Mouse (Mus musculus): ENCODE results near the gene Asz1. TPM values are rescaled to one million over a fixed set of nuclear protein-coding genes. Genes with fewer than 3 reads are reported as not detected.

Gene Asz1
- not detected in 2 replicates for polyA plus RNA-seq (2016; fragmentation: Nextera tagmentation; extraction: Ambion mirVana)

- 95% methylated on average over 22 of the region's 22 CpGs for WGBS
- no peak within 1 kb of the TSS for H3K4me3 ChIP-seq
- DNase-seq (ENCODE audit: extremely low spot score, low spot score), result no peak
- no peaks in the 10 kb centered on the region for H3K4me1 ChIP-seq
- no peak within 1 kb of the TSS for H3K27ac ChIP-seq
- no peaks in the 10 kb centered on the region for H3K27me3 ChIP-seq (ENCODE audit: poor library complexity, severe bottlenecking)
- H3K9me3 ChIP-seq, result no peaks in the 10 kb centered on the region
- H3K36me3 ChIP-seq (replicated peaks), result no peaks in the 10 kb centered on the region
These were observed at the start of gene Asz1 for GRCm38 (mm10) chr6:18108934-18109333. Gene Asz1 (minus strand): TSS chr6:18109061.

GRCm38 (mm10) chr6:18153031-18153430 lies 44.2 kb upstream of the Asz1 start:
- Histone ChIP-seq H3K27ac (no peak overlapping the region), H3K4me3 (no peak overlapping the region), H3K27me3 (ENCODE audit: poor library complexity, severe bottlenecking) (no peaks in the 10 kb centered on the region), H3K9me3 (no peaks in the 10 kb centered on the region), H3K36me3 (replicated peaks) (no peaks in the 10 kb centered on the region), H3K4me1 (no peaks in the 10 kb centered on the region)
- 89% methylated on average over 4 of the region's 4 CpGs for WGBS
- no peak for DNase-seq (ENCODE audit: extremely low spot score, low spot score)

GRCm38 (mm10) chr6:18135246-18135645 lies 26.4 kb upstream of the Asz1 start:
- H3K9me3 ChIP-seq, result no peaks in the 10 kb centered on the region
- H3K4me3 ChIP-seq, result no peak overlapping the region

GRCm38 (mm10) chr6:18128059-18128458 lies 19.2 kb upstream of the Asz1 start:
- H3K4me1 ChIP-seq, result 0 out of 2 replicates have a peak, but pooled peaks cover 7% of the 10 kb centered on the region
- no peaks in the 10 kb centered on the region for H3K27me3 ChIP-seq (ENCODE audit: poor library complexity, severe bottlenecking)
- WGBS, result 87% methylated on average over 4 of the region's 4 CpGs
- no peak overlapping the region for H3K27ac ChIP-seq
- no peaks in the 10 kb centered on the region for H3K36me3 ChIP-seq (replicated peaks)
- no peak overlapping the region for H3K4me3 ChIP-seq
- no peaks in the 10 kb centered on the region for H3K9me3 ChIP-seq
- DNase-seq (ENCODE audit: extremely low spot score, low spot score), result no peak

More at GRCm38 (mm10) chr6:18135246-18135645, 26.4 kb upstream of the Asz1 start:
- Histone ChIP-seq H3K36me3 (replicated peaks) (no peaks in the 10 kb centered on the region), H3K27ac (no peak overlapping the region), H3K27me3 (ENCODE audit: poor library complexity, severe bottlenecking) (no peaks in the 10 kb centered on the region), H3K4me1 (peaks cover 4% of the 10 kb centered on the region; the same call in 1 of the 2 replicates)
- no peak for DNase-seq (ENCODE audit: extremely low spot score, low spot score)
- 66% methylated on average over 1 of the region's 1 CpGs for WGBS

GRCm38 (mm10) chr6:18127206-18127983 lies 18.5 kb upstream of the Asz1 start:
- H3K27me3 ChIP-seq (ENCODE audit: poor library complexity, severe bottlenecking), result no peaks in the 10 kb centered on the region
- no peak overlapping the region for H3K4me3 ChIP-seq
- H3K9me3 ChIP-seq, result no peaks in the 10 kb centered on the region
- H3K4me1 ChIP-seq, result 0 out of 2 replicates have a peak, but pooled peaks cover 7% of the 10 kb centered on the region
- 63% methylated on average over 2 of the region's 2 CpGs for WGBS
- no peak for DNase-seq (ENCODE audit: extremely low spot score, low spot score)
- no peaks in the 10 kb centered on the region for H3K36me3 ChIP-seq (replicated peaks)
- no peak overlapping the region for H3K27ac ChIP-seq

GRCm38 (mm10) chr6:18096861-18097260 lies 12.0 kb downstream of the Asz1 start:
- DNase-seq (ENCODE audit: extremely low spot score, low spot score), result no peak
- Histone ChIP-seq H3K27ac (no peak overlapping the region), H3K27me3 (ENCODE audit: poor library complexity, severe bottlenecking) (no peaks in the 10 kb centered on the region), H3K9me3 (no peaks in the 10 kb centered on the region), H3K4me1 (no peaks in the 10 kb centered on the region), H3K36me3 (replicated peaks) (no peaks in the 10 kb centered on the region), H3K4me3 (no peak overlapping the region)
- 90% methylated on average over 1 of the region's 1 CpGs for WGBS

- 82% methylated on average over 5 of the region's 5 CpGs for WGBS
- Histone ChIP-seq H3K27ac (no peak overlapping the region), H3K4me3 (no peak overlapping the region), H3K36me3 (replicated peaks) (no peaks in the 10 kb centered on the region), H3K9me3 (no peaks in the 10 kb centered on the region), H3K4me1 (no peaks in the 10 kb centered on the region), H3K27me3 (ENCODE audit: poor library complexity, severe bottlenecking) (no peaks in the 10 kb centered on the region)
- DNase-seq (ENCODE audit: extremely low spot score, low spot score), result no peak
These were observed 19.8 kb downstream of the Asz1 start for GRCm38 (mm10) chr6:18089098-18089497.

GRCm38 (mm10) chr6:18087160-18087804 lies 21.6 kb downstream of the Asz1 start:
- no peak for DNase-seq (ENCODE audit: extremely low spot score, low spot score)
- WGBS, result 65% methylated on average over 5 of the region's 5 CpGs

GRCm38 (mm10) chr6:18078615-18079014 lies 30.2 kb downstream of the Asz1 start:
- no peak overlapping the region for H3K4me3 ChIP-seq
- H3K4me1 ChIP-seq, result no peaks in the 10 kb centered on the region
- no peak overlapping the region for H3K27ac ChIP-seq
- WGBS, result 33% methylated on average over 1 of the region's 1 CpGs
- DNase-seq (ENCODE audit: extremely low spot score, low spot score), result no peak
- no peaks in the 10 kb centered on the region for H3K36me3 ChIP-seq (replicated peaks)
- H3K9me3 ChIP-seq, result no peaks in the 10 kb centered on the region
- H3K27me3 ChIP-seq (ENCODE audit: poor library complexity, severe bottlenecking), result no peaks in the 10 kb centered on the region

More at GRCm38 (mm10) chr6:18087160-18087804, 21.6 kb downstream of the Asz1 start:
- H3K27ac ChIP-seq, result no peak overlapping the region
- H3K36me3 ChIP-seq (replicated peaks), result no peaks in the 10 kb centered on the region
- no peaks in the 10 kb centered on the region for H3K9me3 ChIP-seq
- no peak overlapping the region for H3K4me3 ChIP-seq
- H3K27me3 ChIP-seq (ENCODE audit: poor library complexity, severe bottlenecking), result no peaks in the 10 kb centered on the region
- H3K4me1 ChIP-seq, result no peaks in the 10 kb centered on the region

- no peak for DNase-seq (ENCODE audit: extremely low spot score, low spot score)
- Histone ChIP-seq H3K27ac (no peak overlapping the region), H3K36me3 (replicated peaks) (no peaks in the 10 kb centered on the region), H3K4me1 (no peaks in the 10 kb centered on the region), H3K27me3 (ENCODE audit: poor library complexity, severe bottlenecking) (no peaks in the 10 kb centered on the region), H3K9me3 (no peaks in the 10 kb centered on the region), H3K4me3 (no peak overlapping the region)
- WGBS, result 92% methylated on average over 7 of the region's 7 CpGs
These were observed 31.9 kb downstream of the Asz1 start for GRCm38 (mm10) chr6:18076986-18077385.

GRCm38 (mm10) chr6:18076577-18076976 lies 32.3 kb downstream of the Asz1 start:
- Histone ChIP-seq H3K27ac (no peak overlapping the region), H3K4me3 (no peak overlapping the region), H3K27me3 (ENCODE audit: poor library complexity, severe bottlenecking) (no peaks in the 10 kb centered on the region), H3K9me3 (no peaks in the 10 kb centered on the region), H3K36me3 (replicated peaks) (no peaks in the 10 kb centered on the region), H3K4me1 (no peaks in the 10 kb centered on the region)
- 82% methylated on average over 5 of the region's 5 CpGs for WGBS
- no peak for DNase-seq (ENCODE audit: extremely low spot score, low spot score)

- no peak for DNase-seq (ENCODE audit: extremely low spot score, low spot score)
- H3K4me3 ChIP-seq, result no peak overlapping the region
- no peaks in the 10 kb centered on the region for H3K9me3 ChIP-seq
- no peak overlapping the region for H3K27ac ChIP-seq
- H3K36me3 ChIP-seq (replicated peaks), result no peaks in the 10 kb centered on the region
- WGBS, result 86% methylated on average over 4 of the region's 4 CpGs
- H3K27me3 ChIP-seq (ENCODE audit: poor library complexity, severe bottlenecking), result no peaks in the 10 kb centered on the region
- no peaks in the 10 kb centered on the region for H3K4me1 ChIP-seq
These were observed 51.0 kb downstream of the Asz1 start for GRCm38 (mm10) chr6:18057899-18058298.

- WGBS, result 77% methylated on average over 5 of the region's 5 CpGs
- no peaks in the 10 kb centered on the region for H3K36me3 ChIP-seq (replicated peaks)
- H3K9me3 ChIP-seq, result no peaks in the 10 kb centered on the region
- no peaks in the 10 kb centered on the region for H3K27me3 ChIP-seq (ENCODE audit: poor library complexity, severe bottlenecking)
- no peak overlapping the region for H3K27ac ChIP-seq
- DNase-seq (ENCODE audit: extremely low spot score, low spot score), result no peak
- no peaks in the 10 kb centered on the region for H3K4me1 ChIP-seq
- H3K4me3 ChIP-seq, result no peak overlapping the region
These were observed 57.2 kb downstream of the Asz1 start for GRCm38 (mm10) chr6:18051702-18052101.

Measured in forebrain, embryonic 10.5 days (tissue).